Mouse (Mus musculus) embryo, embryonic 11.5 days (tissue): Measurements from ENCODE around the gene Spata48.
A peak's percentile ranks its signal among the peaks of the same experiment; 100 is the strongest.

Experiments used
- DNase-seq: peaks from one replicate; pipeline ENCODE4 v3.0.0-alpha.2; 2012; ENCODE audit warnings: low read depth, low spot score

Spata48 gene

GRCm38 (mm10) chr11:11536295-11536694 is 74.4 kb downstream of the Spata48 start:
- no peak for DNase-seq

GRCm38 (mm10) chr11:11545948-11546347 is 84.1 kb downstream of the Spata48 start:
- DNase-seq: no peak

- no peak for DNase-seq
These were observed 85.1 kb downstream of the Spata48 start for GRCm38 (mm10) chr11:11546903-11547511.

GRCm38 (mm10) chr11:11547597-11548240 is 85.8 kb downstream of the Spata48 start:
- DNase-seq: no peak

GRCm38 (mm10) chr11:11555563-11555962 is 93.7 kb downstream of the Spata48 start:
- DNase-seq: no peak

GRCm38 (mm10) chr11:11556186-11556585 is 94.3 kb downstream of the Spata48 start:
- no peak for DNase-seq

- DNase-seq: peak; percentile 23
These were observed 95.5 kb downstream of the Spata48 start for GRCm38 (mm10) chr11:11557173-11557967.

- no peak for DNase-seq
These were observed 96.8 kb downstream of the Spata48 start for GRCm38 (mm10) chr11:11558662-11559061.

- no peak for DNase-seq
These were observed 97.3 kb downstream of the Spata48 start for GRCm38 (mm10) chr11:11559099-11559686.

GRCm38 (mm10) chr11:11561118-11561517 is 99.2 kb downstream of the Spata48 start:
- no peak for DNase-seq

- no peak for DNase-seq
These were observed 102.6 kb downstream of the Spata48 start for GRCm38 (mm10) chr11:11564266-11565044.
